Mouse (Mus musculus): ENCODE measurements around the gene Mecom.

The Mecom gene

DNA sequence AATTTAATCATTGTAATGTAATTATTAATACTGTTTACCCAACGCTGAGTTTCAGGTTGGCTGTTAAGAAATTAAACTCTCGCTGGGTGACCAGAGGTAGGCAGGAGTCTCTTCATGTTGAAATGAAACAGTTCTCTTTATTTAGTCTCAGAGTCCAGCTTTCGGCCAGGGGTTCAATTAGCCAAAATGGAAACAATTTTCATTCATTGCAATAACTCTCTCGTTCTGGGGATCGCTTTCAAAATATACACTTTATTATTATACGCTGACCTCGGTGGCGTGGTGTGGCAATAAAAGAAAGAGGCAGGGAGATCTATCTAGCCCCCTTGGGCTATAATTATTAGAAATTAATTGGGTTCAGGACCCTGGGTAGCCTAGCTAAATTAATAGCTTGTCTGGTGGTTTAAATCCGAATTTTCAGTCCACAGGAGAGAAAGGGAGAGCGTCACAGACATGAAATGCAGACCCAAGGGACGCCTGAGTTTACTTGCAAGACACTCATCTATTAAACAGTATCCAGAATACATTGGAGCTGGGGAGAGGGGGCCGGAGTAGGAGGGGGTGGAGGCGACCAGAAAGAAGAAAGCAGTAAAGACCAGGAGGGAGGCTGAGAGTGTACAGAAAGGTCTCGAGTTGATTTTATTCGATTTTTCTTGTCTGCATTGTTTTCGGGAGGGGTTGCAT, 34.4 kb downstream of the Mecom start:
- no peak for DNase-seq

DNA sequence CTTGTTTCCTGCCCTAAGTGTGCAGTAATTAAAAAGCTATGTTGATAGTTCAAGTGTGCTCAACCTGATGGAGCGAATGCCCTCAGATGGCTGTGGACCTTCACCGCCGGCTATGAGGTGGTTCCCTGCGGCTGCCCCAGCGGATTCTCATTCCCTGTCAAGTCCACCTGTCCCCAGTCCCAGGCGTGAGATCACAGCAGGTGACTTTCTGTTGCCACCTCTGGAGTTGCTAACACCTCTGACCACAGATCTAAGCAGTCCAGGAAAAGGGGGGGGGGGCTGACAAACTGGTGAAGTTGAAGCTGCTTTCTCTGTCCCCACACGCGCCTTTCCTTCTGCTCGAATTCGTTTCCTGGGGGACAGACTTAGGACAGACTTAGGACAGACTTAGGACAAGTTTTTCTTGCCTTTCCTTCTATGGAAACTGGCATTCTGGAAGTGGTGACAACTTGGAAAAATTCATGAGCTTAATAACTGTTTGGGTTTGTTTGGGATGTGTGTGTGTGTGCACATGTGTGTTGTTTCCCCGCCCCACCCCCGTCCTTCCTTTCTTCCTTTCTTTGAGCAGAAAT, 35.3 kb downstream of the Mecom start:
- no peak for DNase-seq

GRCm38 (mm10) chr3:30511796-30512195, 36.0 kb downstream of the Mecom start:
- DNase-seq, result no peak

GRCm38 (mm10) chr3:30511062-30511640, 36.7 kb downstream of the Mecom start:
- DNase-seq, result no peak

DNA sequence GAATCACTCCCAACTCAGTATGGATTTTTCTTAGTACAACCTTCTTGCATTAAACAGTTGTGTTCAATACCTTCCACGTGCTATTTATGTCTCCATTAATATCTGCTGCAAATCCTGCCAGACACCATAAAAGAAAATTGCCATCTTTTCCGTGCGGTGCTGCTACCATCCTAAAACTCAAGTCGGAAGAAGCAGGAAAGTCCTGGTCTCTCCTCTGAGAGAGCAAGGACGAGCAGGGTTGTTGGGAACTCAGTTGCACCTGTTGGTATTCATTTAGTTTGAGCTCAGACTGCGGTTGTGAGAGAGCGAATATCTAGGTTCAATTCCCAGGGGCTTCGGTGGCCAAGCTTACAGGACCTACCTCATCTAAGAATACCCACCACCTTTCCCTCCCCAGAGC, 37.2 kb downstream of the Mecom start:
- no peak for DNase-seq

DNA sequence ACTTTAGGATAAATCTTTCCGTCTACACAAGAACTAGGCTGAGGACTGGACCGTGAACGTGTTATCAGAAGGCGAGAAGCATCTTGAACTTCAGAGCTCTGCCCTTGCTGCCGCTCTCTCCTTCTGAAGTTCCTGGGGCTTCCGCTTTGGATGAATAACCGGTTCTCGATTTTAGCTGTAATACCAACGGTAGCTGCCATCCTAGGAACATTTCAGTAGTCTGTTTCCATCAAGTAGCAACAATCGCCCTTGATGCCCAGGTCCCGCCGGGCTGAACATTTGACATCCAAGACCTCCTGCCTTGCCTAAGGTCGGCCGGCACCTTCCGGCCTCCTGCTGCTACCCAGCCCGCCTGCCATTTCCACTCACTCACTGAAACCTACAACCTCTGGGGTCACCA, 37.7 kb downstream of the Mecom start:
- DNase-seq, result no peak

GRCm38 (mm10) chr3:30508930-30509910, 38.6 kb downstream of the Mecom start:
- DNase-seq, result no peak

DNA sequence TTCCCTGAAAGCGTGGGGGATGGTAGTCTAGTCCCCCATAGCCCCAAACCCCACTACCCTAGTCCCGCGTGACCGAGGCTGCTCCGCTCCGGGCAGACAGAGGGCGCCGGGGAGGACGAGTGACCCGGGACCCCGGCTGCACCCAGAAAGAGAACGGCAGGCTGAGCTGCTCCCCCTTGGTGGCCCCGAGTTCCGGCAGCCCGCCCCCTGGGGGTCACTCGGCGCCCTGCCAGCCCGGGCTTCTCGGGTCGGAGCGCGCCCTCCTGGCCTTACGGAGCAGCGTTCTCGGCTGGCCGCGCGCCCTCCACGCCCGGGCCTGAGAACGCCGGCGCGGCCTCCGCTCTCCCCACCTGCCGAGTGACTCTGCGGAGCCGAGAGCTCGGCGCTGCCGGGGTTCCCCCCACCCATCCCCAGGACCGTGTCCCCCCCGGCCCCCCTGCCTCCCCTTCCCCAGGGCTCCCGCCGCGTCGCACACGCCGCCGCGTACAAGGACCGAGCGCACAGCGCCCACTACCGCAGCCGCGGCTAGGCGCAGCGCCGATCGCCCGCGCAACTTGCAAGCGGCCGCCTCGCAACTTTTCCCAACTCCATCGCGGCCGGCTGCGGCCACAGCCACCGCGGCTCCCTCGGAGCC, 39.4 kb downstream of the Mecom start:
- DNase-seq, result no peak

GRCm38 (mm10) chr3:30507576-30508295, 40.1 kb downstream of the Mecom start:
- no peak for DNase-seq

DNA sequence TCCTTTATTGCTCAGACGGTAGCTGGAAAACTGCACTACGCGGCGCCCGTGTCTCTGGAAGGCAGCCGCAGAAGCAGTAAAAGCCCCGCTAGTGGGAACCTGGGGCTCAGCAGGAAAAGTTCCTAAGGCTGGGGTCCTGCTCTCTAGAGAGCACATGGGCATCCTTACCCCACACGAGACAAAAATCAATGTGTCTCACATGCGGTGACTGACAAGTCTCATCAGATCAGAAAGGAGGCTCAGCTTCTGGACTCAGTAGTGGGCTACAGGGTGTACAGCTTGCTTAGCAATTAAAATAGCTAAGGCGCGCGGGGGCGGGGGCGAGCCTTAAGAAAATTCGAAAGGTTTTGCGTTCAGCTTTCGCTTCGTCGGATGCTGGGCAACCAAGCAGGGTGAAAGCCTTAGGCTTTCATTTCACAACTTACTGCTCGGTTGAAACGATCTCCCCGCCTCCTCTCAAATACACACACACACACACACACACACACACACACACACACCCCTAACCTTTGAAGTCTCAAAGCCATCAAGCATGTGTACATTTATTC, 40.7 kb downstream of the Mecom start:
- no peak for DNase-seq

DNA sequence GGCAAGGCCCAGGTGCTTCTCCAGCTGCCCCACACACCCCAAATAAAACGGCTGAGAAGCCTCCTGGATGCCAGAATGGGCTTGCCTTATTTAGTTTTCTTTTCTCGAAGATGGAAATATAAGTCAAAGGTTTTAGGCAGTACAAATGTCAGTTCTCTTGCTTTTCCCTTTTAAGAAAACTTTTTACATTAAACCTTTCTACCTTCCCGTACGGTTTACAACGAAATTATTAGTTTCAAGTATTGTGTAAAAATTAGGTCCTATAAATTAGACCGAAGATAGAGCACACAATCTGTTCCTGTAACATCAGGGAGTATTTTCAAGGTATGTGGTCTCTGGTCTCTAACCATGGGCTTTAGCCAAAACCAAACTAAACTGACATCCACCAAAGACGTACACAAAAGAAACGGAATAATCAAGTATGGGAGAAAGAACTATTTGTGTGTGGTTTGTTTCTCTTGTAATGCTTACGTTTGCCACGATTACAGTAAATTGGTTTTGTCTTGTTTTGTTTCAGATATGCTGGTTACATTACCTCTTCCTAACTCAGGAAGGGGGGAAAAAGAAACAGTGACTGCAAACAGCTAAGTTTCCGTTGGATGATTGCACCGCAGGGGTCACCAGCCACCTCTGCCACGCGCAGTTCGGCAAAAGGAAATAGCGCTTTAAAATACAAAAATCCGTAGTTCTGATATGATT, 41.3 kb downstream of the Mecom start:
- no peak for DNase-seq

DNA sequence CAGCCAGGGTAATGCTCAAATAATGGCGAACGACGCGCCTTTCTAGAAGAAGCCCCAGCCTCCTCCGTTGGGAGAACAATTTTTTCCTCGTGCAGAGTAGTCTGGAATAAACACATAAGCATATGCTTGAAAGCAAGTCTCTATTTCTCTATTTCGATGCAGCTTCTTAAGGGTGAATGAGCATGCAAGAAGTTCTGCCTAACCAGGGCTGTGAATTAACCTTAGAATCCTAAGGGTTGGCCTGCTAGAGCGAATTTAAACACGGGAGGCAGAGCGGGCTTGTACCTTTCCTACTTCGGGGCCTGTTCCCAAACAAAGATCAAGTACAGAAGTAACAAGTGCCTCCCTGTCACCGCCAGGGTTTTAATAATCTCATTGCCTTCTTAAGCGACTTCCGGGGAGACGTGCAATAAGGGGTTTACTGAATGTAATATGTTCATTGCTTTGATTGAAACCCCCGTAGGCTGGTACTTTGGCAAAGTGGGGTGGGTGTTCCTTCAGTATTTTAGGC, 42.0 kb downstream of the Mecom start:
- DNase-seq, result no peak

- no peak for DNase-seq
Observed at GRCm38 (mm10) chr3:30504561-30504960, 43.2 kb downstream of the Mecom start.

GRCm38 (mm10) chr3:30503821-30504220, 44.0 kb downstream of the Mecom start:
- DNase-seq, result no peak

DNA sequence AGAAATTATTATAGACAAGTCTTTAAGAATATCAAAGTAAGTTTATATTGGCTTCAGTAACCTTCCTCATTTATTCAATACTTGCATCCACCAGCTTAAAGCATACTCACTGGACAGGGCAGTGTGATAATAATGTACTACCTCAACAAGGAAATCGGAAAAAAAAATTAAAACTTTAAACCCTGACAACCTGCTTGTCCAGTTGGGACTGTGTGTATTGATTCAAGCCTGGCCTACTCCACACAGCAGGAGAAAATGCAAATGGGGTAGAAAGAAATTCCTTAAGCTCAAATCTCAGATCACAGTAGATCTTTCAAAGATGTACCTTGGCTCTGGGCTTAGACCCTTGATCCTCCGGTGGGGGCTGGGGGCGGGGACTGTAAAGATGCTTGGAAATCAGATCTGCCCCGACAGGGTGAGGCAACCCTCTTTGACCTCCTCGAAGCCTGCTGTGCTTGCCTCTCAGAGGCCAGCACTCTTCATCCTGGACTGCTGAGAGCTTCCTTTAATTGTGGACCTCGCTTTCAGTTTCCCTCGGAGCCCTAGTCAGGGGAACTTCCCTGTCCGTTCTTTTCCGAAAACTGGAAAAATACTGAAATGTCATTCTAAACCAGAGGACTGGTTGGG, 49.5 kb downstream of the Mecom start:
- no peak for DNase-seq

DNA sequence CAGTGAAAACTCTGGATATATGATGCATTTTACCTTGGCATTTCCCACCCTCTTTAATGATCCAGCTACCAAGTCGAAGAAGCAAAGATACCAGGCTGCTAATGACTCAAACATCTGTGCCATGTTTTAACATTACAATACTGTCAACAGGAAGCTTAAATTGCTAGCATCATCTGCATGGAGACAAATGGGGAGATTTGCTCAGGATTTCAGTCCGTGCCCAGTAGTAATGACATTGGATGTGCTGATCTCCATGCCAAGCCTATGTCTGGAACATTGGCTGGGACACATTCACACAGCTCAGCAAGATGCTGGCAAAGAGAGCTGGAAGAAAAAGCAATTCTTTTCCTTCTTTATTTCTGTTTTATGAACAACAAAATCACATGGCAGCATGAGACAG, 53.4 kb downstream of the Mecom start:
- no peak for DNase-seq

GRCm38 (mm10) chr3:30488808-30489207, 59.0 kb downstream of the Mecom start:
- no peak for DNase-seq

- DNase-seq, result no peak
Observed at GRCm38 (mm10) chr3:30486422-30486821, 61.4 kb downstream of the Mecom start.

DNA sequence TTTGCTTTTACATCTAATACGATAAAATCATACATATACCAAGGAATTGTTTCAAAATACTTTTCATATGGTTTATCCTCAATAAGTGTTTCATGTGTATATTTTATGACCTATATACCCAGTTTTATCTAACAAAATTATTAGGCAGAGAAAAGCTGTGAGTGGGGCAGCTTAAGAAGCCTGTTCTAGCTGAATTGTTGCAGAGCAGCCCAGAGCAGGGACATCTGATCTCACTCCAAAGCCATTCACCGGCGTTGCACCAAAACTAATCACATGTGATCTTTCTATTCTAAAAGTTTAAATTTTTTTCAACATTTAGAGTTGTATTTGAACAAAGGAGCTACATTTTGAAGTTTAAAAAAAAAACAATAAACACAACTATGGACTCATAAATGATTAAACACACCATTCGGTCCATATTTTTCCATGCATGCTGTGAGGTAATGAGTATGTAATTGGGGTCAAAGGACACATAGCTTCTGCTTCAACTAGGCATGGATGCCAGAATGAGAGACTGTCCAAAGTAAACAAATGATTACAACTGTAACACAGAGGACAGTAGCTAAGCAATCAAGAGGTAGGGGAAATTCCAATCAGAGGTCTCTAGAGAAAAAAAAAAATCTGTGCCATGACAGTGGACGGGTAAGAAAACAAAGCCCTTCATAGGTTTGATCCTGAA, 64.7 kb downstream of the Mecom start:
- DNase-seq, result no peak

DNA sequence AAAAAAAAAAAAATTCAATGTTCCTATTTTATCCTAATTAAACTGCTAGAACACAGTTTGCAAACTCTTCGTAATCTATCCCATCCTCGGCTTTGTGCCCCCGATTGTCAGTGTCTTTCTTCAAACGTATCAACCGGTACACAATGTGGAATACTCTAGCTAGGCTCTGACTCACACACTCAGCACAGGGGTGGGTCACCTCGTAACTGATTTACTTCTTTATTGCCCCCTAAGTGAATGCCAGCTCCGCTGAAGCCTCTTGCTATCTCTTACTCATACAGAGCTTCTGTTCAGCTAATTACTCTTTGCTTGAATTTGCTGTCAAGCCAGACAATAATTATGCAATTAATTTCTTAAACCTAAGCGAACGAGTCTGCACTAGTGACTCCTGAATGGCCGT, 66.1 kb downstream of the Mecom start:
- no peak for DNase-seq
